Mouse (Mus musculus) CH12.LX (cell line): ENCODE measurements around the gene Pcdh11x. TPM values are rescaled to one million over a fixed set of nuclear protein-coding genes. Genes with fewer than 3 reads are reported as not detected.

Experiments
- DNase-seq: peaks from one replicate; pipeline ENCODE4 v3.0.0-alpha.2; 2013; ENCODE audit errors: extremely low read depth
- H3K27ac ChIP-seq: 2 replicates; pipeline ENCODE4 v1.5.1; 2012; ENCODE audit warnings: low read depth, mild to moderate bottlenecking, control low read depth, moderate library complexity; ENCODE audit not compliant: insufficient read depth
- H3K27me3 ChIP-seq: replicated peaks from 2 replicates; pipeline ENCODE3; 2012; ENCODE audit warnings: inconsistent platforms
- H3K36me3 ChIP-seq, 2 experiments: replicated peaks in 1 of 2; 2 replicates each; pipeline versions ENCODE3 to v1.6.1; 2012; ENCODE audit warnings: inconsistent platforms in 1 of 2, low read length in 1 of 2, mild to moderate bottlenecking in 1 of 2, mixed read lengths in 1 of 2, moderate library complexity in 1 of 2; ENCODE audit not compliant: control insufficient read depth in 1 of 2, insufficient read depth in 1 of 2
- H3K4me1 ChIP-seq, 2 experiments: 2 replicates each; pipeline ENCODE4 v1.6.1; 2012; ENCODE audit warnings: inconsistent platforms in 1 of 2, moderate library complexity in 1 of 2; ENCODE audit not compliant: insufficient read depth in 2 of 2, control insufficient read depth in 1 of 2
- H3K4me2 ChIP-seq: 2 replicates; pipeline ENCODE4 v1.6.1; 2012; ENCODE audit warnings: low read depth, mild to moderate bottlenecking, control low read depth; ENCODE audit not compliant: poor library complexity, insufficient read depth, severe bottlenecking
- H3K4me3 ChIP-seq, 3 experiments: fragments of 150-350 bp in 1 of 3; sonication (generic) in 1 of 3; replicated peaks in 1 of 3; 2 replicates each; pipeline versions ENCODE3 to v1.5.1; 2011 to 2012; ENCODE audit warnings: low read depth in 2 of 3, low read length in 2 of 3, mild to moderate bottlenecking in 2 of 3, moderate library complexity in 2 of 3, control low read depth in 1 of 3, improper control_type of control experiment in 1 of 3, inconsistent platforms in 1 of 3, mixed read lengths in 1 of 3; ENCODE audit not compliant: poor library complexity in 1 of 3
- H3K79me2 ChIP-seq: replicated peaks from 2 replicates; pipeline ENCODE4 v1.6.1; 2012; ENCODE audit warnings: mild to moderate bottlenecking, moderate library complexity; ENCODE audit not compliant: control insufficient read depth, poor library complexity, insufficient read depth, severe bottlenecking; ENCODE audit errors: extremely low read depth
- H3K9ac ChIP-seq: 2 replicates; pipeline ENCODE4 v1.6.1; 2012; ENCODE audit warnings: low read depth, mild to moderate bottlenecking, control low read depth, moderate library complexity; ENCODE audit not compliant: insufficient read depth
- H3K9me3 ChIP-seq: replicated peaks from 2 replicates; pipeline ENCODE3; 2012; ENCODE audit warnings: low read length, inconsistent platforms, mixed read lengths
- CTCF ChIP-seq, 2 experiments: IDR thresholded peaks in 1 of 2; conservative IDR thresholded peaks in 1 of 2; 2 replicates each; pipeline ENCODE4 v1.5.1; 2011 to 2012; ENCODE audit warnings: low read depth in 2 of 2, low read length in 2 of 2, improper control_type of control experiment in 1 of 2, inconsistent platforms in 1 of 2, mild to moderate bottlenecking in 1 of 2, moderate library complexity in 1 of 2
- ELF1 ChIP-seq: IDR thresholded peaks from 2 replicates; pipeline ENCODE4 v1.6.1; 2014; ENCODE audit warnings: low read depth, mild to moderate bottlenecking, inconsistent platforms, low read length, improper control_type of control experiment
- EP300 ChIP-seq: IDR thresholded peaks from 2 replicates; pipeline ENCODE4 v1.6.1; 2011; ENCODE audit warnings: low read length, improper control_type of control experiment
- ETS1 ChIP-seq: conservative IDR thresholded peaks from 2 replicates; pipeline ENCODE4 v1.6.1; 2012; ENCODE audit warnings: low read depth, mild to moderate bottlenecking, inconsistent platforms, low read length, improper control_type of control experiment, moderate library complexity
- GABPA ChIP-seq: IDR thresholded peaks from 2 replicates; pipeline ENCODE4 v1.6.1; 2012; ENCODE audit warnings: low read depth, low read length, improper control_type of control experiment, inconsistent platforms; ENCODE audit not compliant: insufficient replicate concordance
- HCFC1 ChIP-seq: IDR thresholded peaks from 2 replicates; pipeline ENCODE4 v1.6.1; 2012; ENCODE audit warnings: low read depth, mild to moderate bottlenecking, inconsistent platforms, low read length, improper control_type of control experiment
- JUND ChIP-seq: conservative IDR thresholded peaks from 2 replicates; pipeline ENCODE4 v1.6.1; 2011; ENCODE audit warnings: low read depth, low read length, improper control_type of control experiment
- KAT2A ChIP-seq: IDR thresholded peaks from 2 replicates; pipeline ENCODE4 v1.6.1; 2012; ENCODE audit warnings: low read length, improper control_type of control experiment, inconsistent platforms; ENCODE audit not compliant: insufficient replicate concordance
- MAX ChIP-seq: IDR thresholded peaks from 2 replicates; pipeline ENCODE4 v1.6.1; 2011; ENCODE audit warnings: low read length, improper control_type of control experiment
- MAZ ChIP-seq: IDR thresholded peaks from 2 replicates; pipeline ENCODE4 v1.6.1; 2012; ENCODE audit warnings: low read depth, mild to moderate bottlenecking, inconsistent platforms, low read length, improper control_type of control experiment, moderate library complexity
- MEF2A ChIP-seq: IDR thresholded peaks from 2 replicates; pipeline ENCODE4 v1.6.1; 2014; ENCODE audit warnings: low read depth, mild to moderate bottlenecking, inconsistent platforms, low read length, improper control_type of control experiment, borderline replicate concordance
- MYC ChIP-seq: IDR thresholded peaks from 2 replicates; pipeline ENCODE4 v1.6.1; 2011; ENCODE audit warnings: low read depth, mild to moderate bottlenecking, improper control_type of control experiment, low read length
- POLR2A ChIP-seq: IDR thresholded peaks from 2 replicates; pipeline ENCODE4 v1.6.1; 2011; ENCODE audit warnings: low read depth, mild to moderate bottlenecking, improper control_type of control experiment, low read length
- POLR2AphosphoS2 ChIP-seq: IDR thresholded peaks from 2 replicates; pipeline ENCODE4 v1.6.1; 2011; ENCODE audit warnings: low read depth, low read length, improper control_type of control experiment
- RCOR1 ChIP-seq: conservative IDR thresholded peaks from 2 replicates; pipeline ENCODE4 v1.6.1; 2012; ENCODE audit warnings: low read depth, mild to moderate bottlenecking, inconsistent platforms, low read length, improper control_type of control experiment
- SIN3A ChIP-seq: IDR thresholded peaks from 2 replicates; pipeline ENCODE4 v1.6.1; 2012; ENCODE audit warnings: low read length, improper control_type of control experiment, inconsistent platforms
- SMC3 ChIP-seq: IDR thresholded peaks from 2 replicates; pipeline ENCODE4 v1.6.1; 2011; ENCODE audit warnings: low read depth, low read length, improper control_type of control experiment
- TCF12 ChIP-seq: IDR thresholded peaks from 2 replicates; pipeline ENCODE4 v1.6.1; 2014; ENCODE audit warnings: low read depth, mild to moderate bottlenecking, inconsistent platforms, low read length, improper control_type of control experiment
- ZKSCAN1 ChIP-seq: IDR thresholded peaks from 2 replicates; pipeline ENCODE4 v1.6.1; 2012; ENCODE audit warnings: low read depth, inconsistent platforms, low read length, improper control_type of control experiment, borderline replicate concordance
- ZMIZ1 ChIP-seq: IDR thresholded peaks from 2 replicates; pipeline ENCODE4 v1.6.1; 2012; ENCODE audit warnings: low read depth, mild to moderate bottlenecking, inconsistent platforms, low read length, improper control_type of control experiment
- ZNF384 ChIP-seq: IDR thresholded peaks from 2 replicates; pipeline ENCODE4 v1.6.1; 2012; ENCODE audit warnings: low read depth, low read length, improper control_type of control experiment, inconsistent platforms
- dilution Hi-C: fragments of 300-500 bp; cut with MboI; formaldehyde crosslinking; loops from 2 replicates; pipeline ENCODE4 v1.14.3; 2020; ENCODE audit warnings: low sequenced_read_pairs; ENCODE audit not compliant: extremely low pct_unique_long_range_greater_than_20kb, extremely low pct_ligation_motif_present
- in situ Hi-C: fragments of 300-500 bp; cut with MboI; formaldehyde crosslinking; loops from 3 replicates; pipeline ENCODE4 v1.14.3; 2019; ENCODE audit warnings: low sequenced_read_pairs, low pct_ligation_motif_present, low pct_unique_long_range_greater_than_20kb, mixed read lengths
- polyA plus RNA-seq: library from polyadenylated mRNA; unstranded; fragments of >175 nt; gene quantifications from 2 replicates; pipeline ENCODE4 v1.2.1, GENCODE M21; 2012; ENCODE audit warnings: low read depth; ENCODE audit not compliant: insufficient read length
- total RNA-seq, 2 experiments: library from RNA; depleted of rRNA; stranded (reverse); fragments of 300-350 nt in 1 of 2; fragments of >200 nt in 1 of 2; gene quantifications; 2 replicates each; pipeline ENCODE4 v1.2.3; 2012 to 2014

The Pcdh11x gene
- total RNA-seq (2012; rRNA removed) (not detected in 2 replicates), total RNA-seq (2014; rRNA removed) (not detected in 2 replicates), polyA plus RNA-seq (not detected in 2 replicates)

- no peaks in the 10 kb centered on the region for H3K79me2 ChIP-seq
- no peak within 1 kb of the TSS for H3K9ac ChIP-seq
- dilution Hi-C loops (no loop called here), in situ Hi-C loops (no loop called here)
- TF ChIP-seq JUND (no peak), CTCF (conservative IDR thresholded peaks at IDR 0.05 in 1 of 2, IDR thresholded peaks at IDR 0.05 in 1 of 2; ENCODE audit: low read depth in 2 of 2, low read length in 2 of 2) (no peak), GABPA (no peak), EP300 (no peak), POLR2A (no peak), MAX (no peak), ELF1 (no peak), MYC (no peak), SMC3 (no peak), TCF12 (no peak), ZNF384 (no peak), MAZ (no peak), ZMIZ1 (no peak), RCOR1 (no peak)
- no peak within 1 kb of the TSS for H3K4me2 ChIP-seq
- DNase-seq = no peak
- H3K4me3 ChIP-seq = no peak within 1 kb of the TSS
- H3K36me3 ChIP-seq = no peaks in the 10 kb centered on the region
- H3K27me3 ChIP-seq = no peaks in the 10 kb centered on the region
- H3K9me3 ChIP-seq = peaks cover 20% of the 10 kb centered on the region
- no peak within 1 kb of the TSS for H3K27ac ChIP-seq
- no peaks in the 10 kb centered on the region for H3K4me1 ChIP-seq
Measured at GRCm38 (mm10) chrX:120290011-120290899, at the start of gene Pcdh11x. Gene Pcdh11x, plus strand, starts transcription at chrX:120290259.

GRCm38 (mm10) chrX:120260089-120260488, 30.0 kb upstream of the Pcdh11x start:
- dilution Hi-C loops (no loop called here), in situ Hi-C loops (no loop called here)
- Histone ChIP-seq H3K27ac (no peak overlapping the region), H3K4me2 (no peak overlapping the region), H3K9ac (no peak overlapping the region), H3K36me3 (no peaks in the 10 kb centered on the region), H3K9me3 (no peaks in the 10 kb centered on the region), H3K79me2 (no peaks in the 10 kb centered on the region), H3K4me1 (no peaks in the 10 kb centered on the region), H3K4me3 (no peak overlapping the region), H3K27me3 (no peaks in the 10 kb centered on the region)
- no peak for DNase-seq
- TF ChIP-seq SIN3A (no peak), ZMIZ1 (no peak), POLR2AphosphoS2 (no peak), MEF2A (no peak), CTCF (conservative IDR thresholded peaks at IDR 0.05 in 1 of 2, IDR thresholded peaks at IDR 0.05 in 1 of 2; ENCODE audit: low read depth in 2 of 2, low read length in 2 of 2) (no peak), ZKSCAN1 (no peak), ETS1 (no peak), KAT2A (no peak), HCFC1 (no peak)
